Mouse (Mus musculus): Measurements from ENCODE around the gene Slit3. TPM values are rescaled to one million over a fixed set of nuclear protein-coding genes. Genes with fewer than 3 reads are reported as not detected.
A peak's percentile ranks its signal among the peaks of the same experiment; 100 is the strongest.

The Slit3 gene
- polyA plus RNA-seq, 2 experiments: 32.9 to 33.0 TPM

DNA sequence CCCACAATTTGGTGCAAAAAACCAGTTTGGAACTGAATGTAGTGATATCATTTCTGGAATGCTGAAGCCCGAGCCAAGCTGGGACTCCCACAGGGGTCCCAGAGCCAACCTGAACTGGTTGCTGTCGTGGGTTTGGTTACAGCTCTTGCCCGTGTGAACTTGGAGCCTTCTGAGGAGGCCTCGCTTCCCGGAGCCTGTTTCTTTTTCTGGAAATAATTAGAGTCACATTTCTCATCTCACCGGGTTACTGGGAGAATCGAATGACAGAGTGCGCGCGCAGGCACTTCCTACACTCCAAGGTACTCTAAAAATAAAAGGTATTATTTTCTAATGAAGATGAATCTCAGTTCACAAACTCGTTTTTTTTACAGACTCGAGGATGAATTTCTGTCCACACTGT lies 267.4 kb downstream of the Slit3 start:
- 0 out of 2 replicates have a peak, but pooled peaks have one; percentile 10 for ATAC-seq (ENCODE audit: low FRiP score, low read depth)
- Histone ChIP-seq H3K4me1 (ENCODE audit: control insufficient read depth, insufficient read depth, low read length) (peaks cover 81% of the 10 kb centered on the region), H3K27ac (replicated peaks; ENCODE audit: low read depth, low read length) (peak overlapping the region; percentile 48; the same call in 1 of the 2 replicates)

DNA sequence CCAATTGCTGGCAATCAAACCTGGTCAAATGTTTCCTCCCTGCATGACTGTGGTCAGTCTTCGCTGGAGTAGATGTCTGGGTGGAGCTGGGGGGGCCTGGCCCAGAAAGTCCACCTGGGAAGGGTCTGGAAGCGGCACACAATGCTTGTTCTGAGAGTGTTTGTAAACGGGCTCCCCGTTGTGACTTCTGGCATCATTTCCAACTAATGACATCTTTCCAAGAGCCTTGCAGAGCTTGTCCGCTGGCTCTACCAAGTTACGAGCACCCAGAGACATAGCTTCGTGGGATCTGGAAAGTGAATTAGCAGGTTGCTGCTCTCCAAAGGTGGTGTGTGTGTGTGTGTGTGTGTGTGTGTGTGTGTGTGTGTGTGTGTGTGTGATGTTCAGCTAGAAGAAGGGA lies 268.3 kb downstream of the Slit3 start:
- no peaks in the 10 kb centered on the region for H3K36me3 ChIP-seq (ENCODE audit: control insufficient read depth, insufficient read depth, low read length)
- H3K4me1 ChIP-seq (ENCODE audit: control insufficient read depth, insufficient read depth, low read length): peaks cover 83% of the 10 kb centered on the region
- 30% methylated on average over 7 of the region's 7 CpGs for WGBS
- no peak overlapping the region for H3K4me3 ChIP-seq (replicated peaks; ENCODE audit: low read length)
- ATAC-seq (ENCODE audit: low FRiP score, low read depth) (peak; percentile 27; the same call in 1 of the 2 replicates), DNase-seq (ENCODE audit: low spot score) (peak; percentile 50)
- no peaks in the 10 kb centered on the region for H3K27me3 ChIP-seq (ENCODE audit: control insufficient read depth, insufficient read depth, low read length)
- no peak overlapping the region for H3K27ac ChIP-seq (replicated peaks; ENCODE audit: low read depth, low read length)
- no peaks in the 10 kb centered on the region for H3K9me3 ChIP-seq (ENCODE audit: control insufficient read depth, low read length)
- TF ChIP-seq POLR2A (IDR thresholded peaks at IDR 0.05; ENCODE audit: borderline replicate concordance, extremely low read depth, insufficient read depth, insufficient read length): no peak
- H3K9ac ChIP-seq (ENCODE audit: low read depth, low read length, severe bottlenecking): no peak overlapping the region
- no peak overlapping the region for H3K4me2 ChIP-seq (replicated peaks; ENCODE audit: low read depth, low read length, severe bottlenecking)

More for the DNA sequence above, 267.4 kb downstream of the Slit3 start:
- Histone ChIP-seq H3K9me3 (ENCODE audit: control insufficient read depth, low read length) (no peaks in the 10 kb centered on the region), H3K4me3 (replicated peaks; ENCODE audit: low read length) (no peak overlapping the region), H3K36me3 (ENCODE audit: control insufficient read depth, insufficient read depth, low read length) (no peaks in the 10 kb centered on the region), H3K9ac (ENCODE audit: low read depth, low read length, severe bottlenecking) (no peak overlapping the region), H3K4me2 (replicated peaks; ENCODE audit: low read depth, low read length, severe bottlenecking) (peak overlapping the region; percentile 27; the same call in 1 of the 2 replicates), H3K27me3 (ENCODE audit: control insufficient read depth, insufficient read depth, low read length) (no peaks in the 10 kb centered on the region)
- peak; percentile 75 for DNase-seq (ENCODE audit: low spot score)
- no peak for TF ChIP-seq POLR2A (IDR thresholded peaks at IDR 0.05; ENCODE audit: borderline replicate concordance, extremely low read depth, insufficient read depth, insufficient read length)
- WGBS: 11% methylated on average over 12 of the region's 12 CpGs

DNA sequence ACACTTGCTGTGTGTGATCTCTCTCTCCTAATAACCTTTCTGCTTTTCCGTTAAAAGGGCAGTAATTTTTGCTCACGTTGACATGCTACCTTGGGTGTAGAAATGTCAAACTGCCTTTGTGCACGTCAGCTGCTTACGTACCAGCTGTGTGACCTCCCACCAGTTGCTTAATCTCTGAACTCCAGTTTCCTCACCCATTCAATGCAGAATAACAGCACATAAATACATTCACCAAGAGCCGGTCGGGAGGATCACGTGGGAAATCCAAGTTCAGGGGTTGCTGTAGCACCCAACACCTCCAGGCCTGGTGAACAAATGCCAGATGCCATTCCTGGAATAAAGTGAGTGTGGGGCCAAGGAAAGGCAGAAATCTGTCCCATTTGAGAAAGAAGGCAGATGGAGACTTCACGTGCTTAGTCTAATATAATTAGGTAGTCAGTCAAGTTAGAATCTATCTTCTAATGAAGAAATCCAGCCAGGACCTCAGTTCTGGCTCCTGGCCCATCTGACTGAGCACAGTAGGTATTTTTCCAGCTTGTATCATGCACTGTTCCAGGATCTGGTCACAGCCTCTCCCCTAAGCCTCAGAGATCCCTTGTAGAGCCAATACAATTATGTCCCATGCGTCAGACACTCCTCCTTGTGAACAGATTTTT lies 268.9 kb downstream of the Slit3 start:
- Histone ChIP-seq H3K27ac (replicated peaks; ENCODE audit: low read depth, low read length) (no peak overlapping the region), H3K4me2 (replicated peaks; ENCODE audit: low read depth, low read length, severe bottlenecking) (no peak overlapping the region), H3K4me1 (ENCODE audit: control insufficient read depth, insufficient read depth, low read length) (peaks cover 80% of the 10 kb centered on the region), H3K36me3 (ENCODE audit: control insufficient read depth, insufficient read depth, low read length) (no peaks in the 10 kb centered on the region), H3K27me3 (ENCODE audit: control insufficient read depth, insufficient read depth, low read length) (no peaks in the 10 kb centered on the region), H3K9me3 (ENCODE audit: control insufficient read depth, low read length) (no peaks in the 10 kb centered on the region), H3K9ac (ENCODE audit: low read depth, low read length, severe bottlenecking) (no peak overlapping the region), H3K4me3 (replicated peaks; ENCODE audit: low read length) (no peak overlapping the region)
- TF ChIP-seq POLR2A (IDR thresholded peaks at IDR 0.05; ENCODE audit: borderline replicate concordance, extremely low read depth, insufficient read depth, insufficient read length): no peak
- ATAC-seq (ENCODE audit: low FRiP score, low read depth): no peak
- 28% methylated on average over 9 of the region's 9 CpGs for WGBS
- DNase-seq (ENCODE audit: low spot score): no peak

DNA sequence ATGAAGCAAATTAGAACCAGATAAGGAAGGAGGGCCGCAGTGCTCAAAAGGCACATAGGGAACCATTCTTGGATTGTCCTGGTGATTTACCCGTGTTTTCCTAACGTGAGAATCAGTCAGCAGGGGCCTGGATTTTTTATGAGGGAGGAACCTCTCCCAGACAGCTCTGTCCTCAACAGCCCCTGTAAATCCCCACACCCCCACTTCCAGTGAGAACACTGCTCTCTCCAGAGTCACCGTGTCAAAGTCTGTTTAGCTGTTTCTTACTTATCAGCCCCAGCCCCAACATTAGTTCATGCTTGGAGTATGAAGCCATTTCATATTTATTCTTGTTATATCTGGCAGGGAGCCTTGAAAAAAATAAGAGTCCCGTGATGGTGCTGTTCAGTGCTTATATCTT lies 272.8 kb downstream of the Slit3 start:
- no peaks in the 10 kb centered on the region for H3K36me3 ChIP-seq (ENCODE audit: control insufficient read depth, insufficient read depth, low read length)
- peak; percentile 72 for ATAC-seq (ENCODE audit: low FRiP score, low read depth)
- 17% methylated on average over 5 of the region's 5 CpGs for WGBS

DNA sequence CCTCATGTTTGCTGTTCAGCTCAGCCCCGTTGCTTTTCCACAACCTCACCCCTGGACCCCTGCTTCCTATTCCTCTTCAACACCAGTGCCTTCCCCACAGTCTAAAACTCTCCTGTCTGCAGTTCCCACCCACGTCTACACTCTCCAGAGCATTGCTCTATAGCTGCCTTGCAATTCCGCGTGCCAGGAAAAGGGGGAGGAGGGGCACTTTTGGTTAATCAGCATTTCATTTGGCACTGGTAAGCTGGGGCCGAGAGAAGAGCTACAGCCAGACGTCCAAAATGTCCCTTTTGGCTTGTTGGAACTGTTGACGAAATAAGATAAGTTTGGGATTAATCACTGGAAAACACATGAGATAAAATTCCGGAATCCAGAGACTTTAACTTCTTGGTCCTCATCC lies 274.4 kb downstream of the Slit3 start:
- Histone ChIP-seq H3K36me3 (ENCODE audit: control insufficient read depth, insufficient read depth, low read length) (no peaks in the 10 kb centered on the region), H3K4me2 (replicated peaks; ENCODE audit: low read depth, low read length, severe bottlenecking) (no peak overlapping the region), H3K27ac (replicated peaks; ENCODE audit: low read depth, low read length) (no peak overlapping the region), H3K27me3 (ENCODE audit: control insufficient read depth, insufficient read depth, low read length) (no peaks in the 10 kb centered on the region), H3K4me3 (replicated peaks; ENCODE audit: low read length) (no peak overlapping the region), H3K9ac (ENCODE audit: low read depth, low read length, severe bottlenecking) (no peak overlapping the region), H3K9me3 (ENCODE audit: control insufficient read depth, low read length) (no peaks in the 10 kb centered on the region), H3K4me1 (ENCODE audit: control insufficient read depth, insufficient read depth, low read length) (peaks cover 43% of the 10 kb centered on the region)
- DNase-seq (ENCODE audit: low spot score): no peak
- WGBS: 50% methylated on average over 8 of the region's 8 CpGs
- TF ChIP-seq POLR2A (IDR thresholded peaks at IDR 0.05; ENCODE audit: borderline replicate concordance, extremely low read depth, insufficient read depth, insufficient read length): no peak
- ATAC-seq (ENCODE audit: low FRiP score, low read depth): no peak

More for the DNA sequence above, 272.8 kb downstream of the Slit3 start:
- Histone ChIP-seq H3K4me1 (ENCODE audit: control insufficient read depth, insufficient read depth, low read length) (peaks cover 59% of the 10 kb centered on the region), H3K27ac (replicated peaks; ENCODE audit: low read depth, low read length) (peak overlapping the region; percentile 50; the same call in 1 of the 2 replicates), H3K4me3 (replicated peaks; ENCODE audit: low read length) (no peak overlapping the region), H3K9ac (ENCODE audit: low read depth, low read length, severe bottlenecking) (no peak overlapping the region), H3K27me3 (ENCODE audit: control insufficient read depth, insufficient read depth, low read length) (no peaks in the 10 kb centered on the region), H3K4me2 (replicated peaks; ENCODE audit: low read depth, low read length, severe bottlenecking) (no peak overlapping the region), H3K9me3 (ENCODE audit: control insufficient read depth, low read length) (no peaks in the 10 kb centered on the region)
- DNase-seq (ENCODE audit: low spot score): peak; percentile 71
- TF ChIP-seq POLR2A (IDR thresholded peaks at IDR 0.05; ENCODE audit: borderline replicate concordance, extremely low read depth, insufficient read depth, insufficient read length): no peak

All from limb, embryonic 14.5 days (tissue).